Mouse (Mus musculus) lung, adult 2 months (tissue): ENCODE results near the gene Bbof1.

Source experiments
- CTCF ChIP-seq: fragments of 200-500 bp; IDR thresholded peaks from 2 replicates; pipeline ENCODE4 v1.5.1; 2011; ENCODE audit warnings: mild to moderate bottlenecking, low read length, control low read depth; ENCODE audit not compliant: insufficient read depth
- POLR2A ChIP-seq: fragments of 200-500 bp; IDR thresholded peaks from 2 replicates; pipeline ENCODE4 v1.6.1; 2011; ENCODE audit warnings: low read depth, mild to moderate bottlenecking, control low read depth, low read length, borderline replicate concordance; ENCODE audit errors: extremely low read depth

- no peak for TF ChIP-seq CTCF
- no peak for TF ChIP-seq POLR2A
These were observed 21.0 kb downstream of the Bbof1 start for GRCm38 (mm10) chr12:84429825-84430224.
